Mouse (Mus musculus) C2C12 (cell line): Measurements from ENCODE around the gene Osbp.

Source experiments
- CEBPB ChIP-seq: IDR thresholded peaks from one replicate; pipeline ENCODE4 v1.6.1; 2011; ENCODE audit warnings: low read depth, mild to moderate bottlenecking, control low read depth, moderate library complexity
- CTCF ChIP-seq: IDR thresholded peaks from one replicate; pipeline ENCODE4 v1.5.1; 2011; ENCODE audit not compliant: control insufficient read depth, insufficient read depth, insufficient read length

GRCm38 (mm10) chr19:12037727-12038126 lies 72.0 kb downstream of the Osbp start:
- TF ChIP-seq CTCF, result no peak
- TF ChIP-seq CEBPB, result no peak
